Mouse (Mus musculus) ES-CJ7 (cell line): ENCODE measurements around the gene Chmp4b.

ENCODE experiments used
- DNase-seq: peaks from one replicate; pipeline ENCODE4 v3.0.0; 2011; ENCODE audit warnings: low read depth, low spot score

The Chmp4b gene

GRCm38 (mm10) chr2:154682712-154683111 is 31.2 kb downstream of the Chmp4b start:
- no peak for DNase-seq

- DNase-seq: no peak
Measured at GRCm38 (mm10) chr2:154684901-154685470, 33.5 kb downstream of the Chmp4b start.

- no peak for DNase-seq
Measured at GRCm38 (mm10) chr2:154685772-154686171, 34.3 kb downstream of the Chmp4b start.

GRCm38 (mm10) chr2:154686819-154687218 is 35.3 kb downstream of the Chmp4b start:
- DNase-seq: no peak

- DNase-seq: no peak
Measured at GRCm38 (mm10) chr2:154689391-154689790, 37.9 kb downstream of the Chmp4b start.

- DNase-seq: no peak
Measured at GRCm38 (mm10) chr2:154690959-154691358, 39.5 kb downstream of the Chmp4b start.

- peak; percentile 79 for DNase-seq
Measured at GRCm38 (mm10) chr2:154693186-154693940, 41.9 kb downstream of the Chmp4b start.

- DNase-seq: no peak
Measured at GRCm38 (mm10) chr2:154693941-154694256, 42.4 kb downstream of the Chmp4b start.

GRCm38 (mm10) chr2:154695690-154696089 is 44.2 kb downstream of the Chmp4b start:
- no peak for DNase-seq

- no peak for DNase-seq
Measured at GRCm38 (mm10) chr2:154696660-154697059, 45.2 kb downstream of the Chmp4b start.

GRCm38 (mm10) chr2:154699360-154699759 is 47.9 kb downstream of the Chmp4b start:
- DNase-seq: no peak

- no peak for DNase-seq
Measured at GRCm38 (mm10) chr2:154700177-154700576, 48.7 kb downstream of the Chmp4b start.

GRCm38 (mm10) chr2:154702637-154703315 is 51.3 kb downstream of the Chmp4b start:
- peak; percentile 67 for DNase-seq

GRCm38 (mm10) chr2:154706526-154707280 is 55.2 kb downstream of the Chmp4b start:
- DNase-seq: no peak

- no peak for DNase-seq
Measured at GRCm38 (mm10) chr2:154707284-154707683, 55.8 kb downstream of the Chmp4b start.

- no peak for DNase-seq
Measured at GRCm38 (mm10) chr2:154707830-154708385, 56.4 kb downstream of the Chmp4b start.

- DNase-seq: no peak
Measured at GRCm38 (mm10) chr2:154711701-154712100, 60.2 kb downstream of the Chmp4b start.

GRCm38 (mm10) chr2:154712271-154712677 is 60.8 kb downstream of the Chmp4b start:
- DNase-seq: peak; percentile 68

- DNase-seq: peak; percentile 75
Measured at GRCm38 (mm10) chr2:154713083-154713482, 61.6 kb downstream of the Chmp4b start.

GRCm38 (mm10) chr2:154713964-154714363 is 62.5 kb downstream of the Chmp4b start:
- no peak for DNase-seq

GRCm38 (mm10) chr2:154716586-154716985 is 65.1 kb downstream of the Chmp4b start:
- DNase-seq: no peak

- no peak for DNase-seq
Measured at GRCm38 (mm10) chr2:154717081-154717480, 65.6 kb downstream of the Chmp4b start.
